7 mouse cellular contexts compared by ENCODE assay signal in the genomic region with DNA sequence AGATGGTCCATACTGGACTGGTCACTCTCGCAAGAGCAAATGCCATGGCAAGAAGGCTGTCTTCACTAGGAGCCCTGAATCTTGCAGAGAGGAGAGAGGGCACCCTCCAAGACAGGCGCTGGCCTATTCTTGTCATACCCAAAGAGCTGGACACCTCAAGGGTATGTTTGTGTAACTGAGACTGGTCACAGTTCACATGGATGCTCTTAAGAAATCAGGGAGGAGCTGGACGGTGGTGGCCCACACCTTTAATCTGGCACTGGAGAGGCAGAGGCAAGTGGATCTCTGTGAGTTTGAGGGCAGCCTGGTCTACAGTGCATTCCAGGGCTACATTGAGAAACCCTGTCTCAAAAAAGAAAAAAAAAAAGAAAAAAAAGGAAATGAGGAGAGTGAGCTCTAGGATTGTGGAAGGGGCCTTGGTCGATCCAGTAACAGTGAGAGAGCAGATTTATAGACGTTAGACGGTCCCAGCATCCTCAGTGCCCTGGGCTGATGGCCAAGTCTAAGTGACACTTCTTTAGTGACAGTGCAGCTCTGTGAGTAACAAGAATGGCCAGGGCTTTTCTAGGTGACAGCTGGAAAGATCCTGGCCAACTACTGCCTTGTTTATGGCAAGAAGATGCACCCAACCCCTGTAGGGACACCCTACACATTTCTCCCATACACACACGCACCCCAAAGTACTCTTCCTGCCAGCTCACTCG. TPM values are rescaled to one million over a fixed set of nuclear protein-coding genes. Genes with fewer than 3 reads are reported as not detected.
DNase-seq lines count a peak whose midpoint lies in the region; ATAC-seq and TF ChIP-seq lines count a peak whose summit lies in the region.

No protein-coding gene starts in this region.

- H3K4me2 ChIP-seq in embryonic facial prominence, embryonic 11.5 days (ENCODE audit: low read depth, low read length) = peak overlapping the region; percentile 87
- H3K4me2 ChIP-seq in hindbrain, postnatal 0 days (ENCODE audit: low read depth, low read length) = peak overlapping the region; percentile 93

- H3K27me3 ChIP-seq in embryonic facial prominence, embryonic 11.5 days (ENCODE audit: control insufficient read depth, insufficient read depth, low read length) = no peaks in the 10 kb centered on the region
- no peaks in the 10 kb centered on the region for H3K27me3 ChIP-seq in hindbrain, postnatal 0 days (ENCODE audit: insufficient read depth, low read length)
- no peaks in the 10 kb centered on the region for H3K27me3 ChIP-seq in megakaryocyte, embryonic 14.5 days (replicated peaks)

- peak overlapping the region; percentile 95 for H3K4me3 ChIP-seq in embryonic facial prominence, embryonic 11.5 days (ENCODE audit: low read depth, low read length)
- peak overlapping the region; percentile 86 for H3K4me3 ChIP-seq in hindbrain, postnatal 0 days (ENCODE audit: low read length)
- H3K4me3 ChIP-seq in megakaryocyte, embryonic 14.5 days (replicated peaks) = peak overlapping the region; percentile 98

- peak overlapping the region; percentile 80 for H3K9ac ChIP-seq in embryonic facial prominence, embryonic 11.5 days (replicated peaks; ENCODE audit: low read length)
- H3K9ac ChIP-seq in hindbrain, postnatal 0 days (replicated peaks; ENCODE audit: low read length) = peak overlapping the region; percentile 82

- no peaks in the 10 kb centered on the region for H3K9me3 ChIP-seq in embryonic facial prominence, embryonic 11.5 days (replicated peaks; ENCODE audit: control insufficient read depth, low read length)
- no peaks in the 10 kb centered on the region for H3K9me3 ChIP-seq in hindbrain, postnatal 0 days (ENCODE audit: low read length)
- no peaks in the 10 kb centered on the region for H3K9me3 ChIP-seq in megakaryocyte, embryonic 14.5 days

- WGBS in embryonic facial prominence, embryonic 11.5 days = 65% methylated on average over 8 of the region's 8 CpGs
- WGBS in hindbrain, postnatal 0 days = 40% methylated on average over 8 of the region's 8 CpGs

- peak; percentile 25 for DNase-seq in retina, postnatal 1 day
- no peak for DNase-seq in retina, embryonic 14.5 days (ENCODE audit: low spot score)
- no peak for DNase-seq in embryonic facial prominence, embryonic 11.5 days (ENCODE audit: low spot score)
- DNase-seq in hindbrain, postnatal 0 days (ENCODE audit: low spot score) = peak; percentile 10
- DNase-seq in frontal cortex, postnatal 25 days (ENCODE audit: low spot score in 2 of 2) = no peak

- H3K4me1 ChIP-seq in embryonic facial prominence, embryonic 11.5 days (ENCODE audit: control insufficient read depth, insufficient read depth, low read length) = peaks cover 2% of the 10 kb centered on the region; the same call in 1 of the 2 replicates
- H3K4me1 ChIP-seq in hindbrain, postnatal 0 days (ENCODE audit: insufficient read depth, low read length) = 0 out of 2 replicates have a peak, but pooled peaks cover 11% of the 10 kb centered on the region
- peaks cover 82% of the 10 kb centered on the region for H3K4me1 ChIP-seq in megakaryocyte, embryonic 14.5 days

- TF ChIP-seq CTCF in hindbrain, postnatal 0 days (IDR thresholded peaks at IDR 0.05; ENCODE audit: low read depth) = no peak

- no peak overlapping the region for H3K27ac ChIP-seq in embryonic facial prominence, embryonic 11.5 days (replicated peaks; ENCODE audit: low read depth, low read length)
- H3K27ac ChIP-seq in hindbrain, postnatal 0 days = no peak overlapping the region

- no peaks in the 10 kb centered on the region for H3K36me3 ChIP-seq in embryonic facial prominence, embryonic 11.5 days (replicated peaks; ENCODE audit: control insufficient read depth, insufficient read depth, low read depth, low read length)
- no peaks in the 10 kb centered on the region for H3K36me3 ChIP-seq in hindbrain, postnatal 0 days (ENCODE audit: insufficient read depth, low read length)
- peaks cover 34% of the 10 kb centered on the region for H3K36me3 ChIP-seq in megakaryocyte, embryonic 14.5 days (replicated peaks; ENCODE audit: low read length)

- no peak for ATAC-seq in embryonic facial prominence, embryonic 11.5 days (replicated peaks; ENCODE audit: insufficient number of reproducible peaks, low FRiP score, low TSS enrichment, low read depth)
- ATAC-seq in hindbrain, postnatal 0 days = no peak
- no peak for ATAC-seq in monocyte, adult 5-6 weeks (replicated peaks; ENCODE audit: insufficient number of reproducible peaks, low FRiP score, low TSS enrichment, poor library complexity, severe bottlenecking)

RNA-seq across cellular contexts. Expression of a gene that starts 1.3 kb away (rescaled TPM):
- polyA plus RNA-seq in embryonic facial prominence, embryonic 11.5 days (2014; fragmentation: Nextera tagmentation; extraction: Ambion mirVana) = 106 and 117 TPM in 2 replicates
- total RNA-seq in hindbrain, postnatal 0 days (2014; rRNA removed) = 93.8 and 99.2 TPM in 2 replicates
- 117 and 136 TPM in 2 replicates for polyA plus RNA-seq in hindbrain, postnatal 0 days (2015; fragmentation: Nextera tagmentation; extraction: Ambion mirVana)
- polyA plus RNA-seq in megakaryocyte, embryonic 14.5 days (2012; ENCODE audit: insufficient read depth, low replicate concordance) = 127 and 215 TPM in 2 replicates
- total RNA-seq in monocyte, adult 5-6 weeks (2017) = 58.3 to 66.1 TPM (median 60.8 TPM) in 3 replicates

RNA-seq across cellular contexts. Expression of a gene that starts 21.9 kb away (rescaled TPM):
- polyA plus RNA-seq in embryonic facial prominence, embryonic 11.5 days (2014; fragmentation: Nextera tagmentation; extraction: Ambion mirVana) = 161 and 174 TPM in 2 replicates
- 97.5 and 115 TPM in 2 replicates for total RNA-seq in hindbrain, postnatal 0 days (2014; rRNA removed)
- polyA plus RNA-seq in hindbrain, postnatal 0 days (2015; fragmentation: Nextera tagmentation; extraction: Ambion mirVana) = 96.9 and 103 TPM in 2 replicates
- 69.1 and 81.7 TPM in 2 replicates for polyA plus RNA-seq in megakaryocyte, embryonic 14.5 days (2012; ENCODE audit: insufficient read depth, low replicate concordance)
- total RNA-seq in monocyte, adult 5-6 weeks (2017) = 122 to 140 TPM (median 123 TPM) in 3 replicates

RNA-seq across cellular contexts. Expression of a gene that starts 48.5 kb away (rescaled TPM):
- polyA plus RNA-seq in embryonic facial prominence, embryonic 11.5 days (2014; fragmentation: Nextera tagmentation; extraction: Ambion mirVana) = 56.1 and 57.9 TPM in 2 replicates
- 157 and 207 TPM in 2 replicates for total RNA-seq in hindbrain, postnatal 0 days (2014; rRNA removed)
- polyA plus RNA-seq in hindbrain, postnatal 0 days (2015; fragmentation: Nextera tagmentation; extraction: Ambion mirVana) = 69.4 and 74.4 TPM in 2 replicates
- polyA plus RNA-seq in megakaryocyte, embryonic 14.5 days (2012; ENCODE audit: insufficient read depth, low replicate concordance) = 23.5 and 59.4 TPM in 2 replicates
- 29.8 to 65.9 TPM (median 55.4 TPM) in 3 replicates for total RNA-seq in monocyte, adult 5-6 weeks (2017)

Comparison
In these comparisons a context has a peak if more than half of its experiments do, and no peak if none do; other contexts are left out.
1. DNase-seq: peak in retina, postnatal 1 day (single experiment) and hindbrain, postnatal 0 days (single experiment); none in retina, embryonic 14.5 days (single experiment), embryonic facial prominence, embryonic 11.5 days (single experiment) and frontal cortex, postnatal 25 days (0 of 2).
2. Peak in every context shown above with its lines, with median percentiles within 50 percentile points of each other: H3K4me3 ChIP-seq.